ENCODE assay signal across 25 mouse cellular contexts in the genomic region with DNA sequence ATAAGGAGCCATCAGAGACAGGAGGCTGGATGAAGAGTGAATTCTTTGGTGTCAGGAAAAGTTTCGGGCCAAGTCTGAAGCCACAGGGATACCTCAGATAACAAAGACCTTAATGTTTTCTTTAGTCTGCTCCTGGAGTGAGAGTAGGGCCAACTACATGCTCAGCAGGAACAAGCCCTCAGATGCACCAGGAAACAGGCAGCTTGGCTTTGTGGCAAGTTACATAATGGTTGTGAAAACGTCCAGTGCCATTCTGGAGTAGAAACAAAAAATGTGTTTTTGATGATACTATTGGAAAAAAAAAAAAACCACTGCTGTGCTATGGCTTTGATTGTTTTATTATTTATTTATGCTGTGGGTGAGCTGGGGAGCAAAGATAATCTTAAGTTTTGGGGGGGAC.
DNase-seq lines count a peak whose midpoint lies in the region; ATAC-seq and TF ChIP-seq lines count a peak whose summit lies in the region.
"Had no signal": no experiment of that assay in that cellular context is flagged by ENCODE, and none has a peak within 500 bp of the region (broad histone marks: within the 10 kb centered on the region; RNA-seq: fewer than 3 reads in every experiment).

No protein-coding gene starts in this region.

- H3K4me3 ChIP-seq in cerebellum, adult 2 months (replicated peaks; ENCODE audit: insufficient read depth, low read depth, low read length) = no peak overlapping the region
- H3K4me3 ChIP-seq: forebrain, embryonic 13.5 days; hindbrain, embryonic 10.5 days; hindbrain, embryonic 15.5 days; kidney, embryonic 15.5 days; limb, embryonic 13.5 days; lung, embryonic 15.5 days; megakaryocyte, embryonic 14.5 days; midbrain, embryonic 13.5 days; neural tube, embryonic 15.5 days had no signal

- no peaks in the 10 kb centered on the region; the same call in 1 of the 2 replicates for H3K4me1 ChIP-seq in cerebellum, adult 2 months (ENCODE audit: control insufficient read depth, insufficient read depth, low read length)
- H3K4me1 ChIP-seq: forebrain, embryonic 13.5 days; hindbrain, embryonic 15.5 days; kidney, embryonic 15.5 days; limb, embryonic 13.5 days; lung, embryonic 15.5 days; megakaryocyte, embryonic 14.5 days; midbrain, embryonic 13.5 days; neural tube, embryonic 15.5 days had no signal

- TF ChIP-seq POLR2A in cerebellum, adult 2 months (IDR thresholded peaks at IDR 0.05; ENCODE audit: borderline replicate concordance, insufficient read depth, low read length) = no peak

- no peaks in the 10 kb centered on the region for H3K27me3 ChIP-seq in cerebellum, adult 2 months (ENCODE audit: control insufficient read depth, insufficient read depth, low read length)
- H3K27me3 ChIP-seq: forebrain, embryonic 13.5 days; hindbrain, embryonic 15.5 days; kidney, embryonic 15.5 days; limb, embryonic 13.5 days; lung, embryonic 15.5 days; megakaryocyte, embryonic 14.5 days; midbrain, embryonic 13.5 days; neural tube, embryonic 15.5 days had no signal

- H3K27ac ChIP-seq in cerebellum, adult 2 months (ENCODE audit: insufficient read depth, low read length) = no peak overlapping the region
- H3K27ac ChIP-seq: forebrain, embryonic 13.5 days; hindbrain, embryonic 10.5 days; hindbrain, embryonic 15.5 days; kidney, embryonic 15.5 days; limb, embryonic 13.5 days; lung, embryonic 15.5 days; midbrain, embryonic 13.5 days; neural tube, embryonic 15.5 days had no signal

- WGBS in cerebellum, adult 2 months = 11% methylated on average over 2 of the region's 2 CpGs

- DNase-seq in cerebellum, adult 2 months = peak; percentile 19 to 61
- DNase-seq in cerebellum, postnatal 14 days = no peak
- DNase-seq in Muller cell, postnatal 12 days (ENCODE audit: inconsistent ontology term) = peak; percentile 72
- peak; percentile 5 for DNase-seq in cerebellum, adult 9-11 months
- peak; percentile 0 for DNase-seq in embryo, embryonic 11 days
- no peak for DNase-seq in retina, postnatal 1 day
- no peak for DNase-seq in gastrocnemius, adult 8-10 months (ENCODE audit: low spot score in 2 of 2)
- DNase-seq: adrenal gland, postnatal 25 days; gastrocnemius, postnatal 14 days; heart, postnatal 14 days; kidney, adult 18-20 months; kidney, postnatal 25 days; lung, postnatal 4 days; right cerebral cortex, postnatal 25 days; thymus, postnatal 25 days had no signal

- ATAC-seq in monocyte, adult 5-6 weeks (replicated peaks; ENCODE audit: insufficient number of reproducible peaks, low FRiP score, low TSS enrichment, poor library complexity, severe bottlenecking) = no peak
- ATAC-seq: forebrain, embryonic 13.5 days; midbrain, embryonic 13.5 days had no signal

- TF ChIP-seq CTCF in cerebellum, adult 2 months (IDR thresholded peaks at IDR 0.05; ENCODE audit: borderline replicate concordance, insufficient read depth, low read depth, low read length) = no peak

Comparison
In these comparisons a context has a peak if more than half of its experiments do, and no peak if none do; other contexts are left out.
1. DNase-seq: peak in cerebellum, adult 2 months (2 of 2), Muller cell, postnatal 12 days (single experiment), cerebellum, adult 9-11 months (single experiment) and embryo, embryonic 11 days (single experiment); none in cerebellum, postnatal 14 days (0 of 2), retina, postnatal 1 day (single experiment) and gastrocnemius, adult 8-10 months (0 of 2).